Mouse (Mus musculus) ovary, postnatal 14 days (tissue): ENCODE data around the gene Stk39.

ENCODE experiments used
- DNase-seq: peaks from one replicate; pipeline ENCODE4 v3.0.0; 2022; ENCODE audit warnings: low spot score

Gene Stk39

GRCm38 (mm10) chr2:68458115-68458514 lies 14.0 kb downstream of the Stk39 start:
- DNase-seq = no peak

DNA sequence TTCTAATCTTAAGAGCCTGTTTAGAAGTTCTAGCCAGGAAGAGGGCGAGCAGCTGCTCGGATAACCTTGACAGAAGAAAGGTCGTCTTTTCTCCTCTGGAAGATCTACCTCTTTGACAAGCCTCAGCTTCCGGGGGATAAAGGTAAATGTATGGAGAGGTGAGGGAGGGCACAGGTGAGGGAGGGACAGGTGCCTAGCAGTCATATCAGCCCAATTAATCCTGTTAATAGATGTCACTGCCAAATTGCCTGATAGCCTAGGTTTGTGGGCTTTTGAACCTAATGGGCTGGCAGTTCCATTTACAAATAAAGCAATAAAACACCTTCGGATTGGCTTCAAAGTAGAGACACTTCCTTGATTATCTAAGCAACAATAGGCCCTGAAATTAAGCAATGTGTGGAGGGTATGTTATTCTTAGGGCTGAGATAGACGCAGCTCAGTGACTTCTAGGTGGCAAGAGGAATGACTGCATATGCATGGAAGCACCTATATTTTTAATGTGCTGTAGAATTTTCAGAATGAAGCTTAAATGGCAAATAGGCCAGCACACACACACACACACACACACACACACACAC lies 14.5 kb downstream of the Stk39 start:
- no peak for DNase-seq

DNA sequence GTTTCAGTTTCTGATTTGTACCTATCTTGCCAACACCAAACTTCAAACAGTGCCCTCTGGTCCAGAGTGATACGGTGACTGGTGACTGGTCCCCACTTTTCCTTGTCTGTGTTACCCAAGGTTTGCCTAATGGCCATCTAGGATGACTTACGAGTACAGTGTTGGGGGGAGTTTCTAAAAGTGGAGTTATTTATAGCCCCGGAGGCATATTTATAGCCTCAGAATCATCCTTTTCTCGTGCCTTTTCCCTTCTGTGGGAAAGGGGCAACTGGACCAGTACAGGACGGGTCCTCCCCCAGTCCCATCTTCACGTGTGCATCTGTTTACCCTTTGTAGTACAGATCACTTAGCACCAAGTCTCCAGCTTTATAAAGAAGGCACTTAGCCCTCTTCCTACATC lies 15.2 kb downstream of the Stk39 start:
- no peak for DNase-seq

GRCm38 (mm10) chr2:68452379-68452778 lies 19.7 kb downstream of the Stk39 start:
- DNase-seq = no peak

DNA sequence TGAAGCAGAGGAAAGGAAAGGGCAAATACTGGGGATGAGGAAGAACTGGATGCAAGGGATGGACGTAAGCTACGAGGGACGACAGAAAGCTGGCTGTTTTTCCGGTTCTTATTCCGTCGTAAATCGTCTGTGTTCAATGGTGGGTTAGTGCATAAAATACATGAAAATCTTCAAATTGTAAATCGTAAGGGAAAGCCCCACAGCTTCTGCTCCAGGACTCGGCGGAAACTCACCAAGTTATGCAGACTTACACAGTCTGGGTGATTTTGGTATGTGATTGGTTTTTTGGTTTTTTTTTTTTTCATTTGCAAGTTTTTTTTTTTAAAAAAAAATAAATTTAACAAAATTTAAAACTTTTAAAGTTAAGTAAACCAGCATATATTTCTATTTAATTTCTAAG lies 24.0 kb downstream of the Stk39 start:
- no peak for DNase-seq

- no peak for DNase-seq
Observed at GRCm38 (mm10) chr2:68443141-68443540, 28.9 kb downstream of the Stk39 start.

GRCm38 (mm10) chr2:68442113-68442717 lies 29.9 kb downstream of the Stk39 start:
- DNase-seq = no peak

DNA sequence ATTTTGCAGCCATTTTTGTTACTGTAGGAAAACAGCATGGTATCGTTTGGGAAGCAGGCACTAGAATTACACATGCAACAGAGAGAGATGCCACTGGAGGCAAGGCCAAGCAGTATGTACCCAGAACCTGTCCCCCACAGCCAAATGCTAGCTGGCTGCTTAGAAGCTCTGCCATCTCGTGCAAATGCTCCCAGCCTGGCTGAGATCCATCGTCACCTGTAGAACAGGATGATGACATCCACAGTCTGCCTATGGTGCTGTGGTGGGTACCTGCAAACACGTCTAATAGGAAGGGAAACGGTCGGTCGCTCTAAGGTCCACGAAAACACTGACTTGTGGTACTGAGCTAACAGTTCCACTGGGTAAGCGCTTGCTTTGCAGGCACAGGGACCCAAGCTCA lies 32.5 kb downstream of the Stk39 start:
- no peak for DNase-seq

DNA sequence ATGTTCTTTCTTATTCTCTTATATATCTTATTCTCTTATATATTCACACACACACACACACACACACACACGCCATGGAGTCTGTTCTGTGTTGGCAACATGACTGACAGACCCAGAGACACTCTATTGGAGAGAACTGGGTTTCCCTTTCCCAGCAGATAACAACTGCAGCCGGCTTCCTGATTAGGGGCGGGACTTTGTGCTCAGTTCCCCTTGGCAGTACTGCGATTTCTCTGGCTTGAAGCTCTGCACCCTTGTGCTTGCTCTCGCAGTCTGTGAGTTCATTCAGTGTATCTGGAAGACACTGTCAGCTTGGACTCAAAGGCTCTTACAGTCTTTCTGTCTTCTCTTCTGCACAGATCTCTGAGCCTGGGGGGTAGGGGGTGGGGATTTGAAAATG lies 34.1 kb downstream of the Stk39 start:
- DNase-seq = no peak

DNA sequence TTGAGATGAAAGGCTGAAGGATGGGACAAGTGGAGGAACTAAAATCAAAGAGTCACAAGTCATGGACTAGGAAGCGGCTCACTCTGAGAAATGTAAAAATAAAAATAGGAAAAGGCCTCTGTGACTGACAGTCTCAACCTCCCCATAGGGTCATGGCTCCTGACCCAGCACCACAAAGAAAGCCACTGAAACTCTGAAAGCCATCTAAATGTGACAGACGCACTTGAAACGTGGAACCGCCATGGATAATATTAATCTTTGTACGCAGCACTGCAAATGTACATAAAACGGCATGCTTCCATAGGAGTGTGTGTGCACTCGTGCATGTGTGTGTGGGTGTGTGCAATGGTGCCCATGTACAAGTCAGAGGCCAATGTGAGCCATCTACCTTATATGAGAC lies 34.9 kb downstream of the Stk39 start:
- DNase-seq = no peak

DNA sequence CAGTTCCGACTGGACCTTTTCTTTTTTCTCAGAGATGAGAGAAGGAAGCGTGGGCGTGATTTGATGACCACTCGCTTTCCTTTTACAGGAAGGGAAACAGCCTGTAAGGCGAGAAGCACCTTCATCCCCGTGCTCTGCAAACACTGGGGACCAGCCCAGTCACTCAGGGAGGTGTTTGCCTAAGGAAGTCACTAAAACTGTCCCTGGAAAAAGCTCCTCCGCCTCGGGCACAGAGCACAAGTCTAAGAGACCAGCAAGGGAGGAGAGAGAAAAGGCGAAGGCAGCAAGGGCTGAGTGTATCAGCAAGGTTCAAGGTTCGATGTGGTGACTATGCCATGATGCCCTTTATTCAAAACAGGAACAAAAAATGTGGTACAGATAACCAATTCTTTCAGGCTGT lies 35.8 kb downstream of the Stk39 start:
- DNase-seq = no peak

DNA sequence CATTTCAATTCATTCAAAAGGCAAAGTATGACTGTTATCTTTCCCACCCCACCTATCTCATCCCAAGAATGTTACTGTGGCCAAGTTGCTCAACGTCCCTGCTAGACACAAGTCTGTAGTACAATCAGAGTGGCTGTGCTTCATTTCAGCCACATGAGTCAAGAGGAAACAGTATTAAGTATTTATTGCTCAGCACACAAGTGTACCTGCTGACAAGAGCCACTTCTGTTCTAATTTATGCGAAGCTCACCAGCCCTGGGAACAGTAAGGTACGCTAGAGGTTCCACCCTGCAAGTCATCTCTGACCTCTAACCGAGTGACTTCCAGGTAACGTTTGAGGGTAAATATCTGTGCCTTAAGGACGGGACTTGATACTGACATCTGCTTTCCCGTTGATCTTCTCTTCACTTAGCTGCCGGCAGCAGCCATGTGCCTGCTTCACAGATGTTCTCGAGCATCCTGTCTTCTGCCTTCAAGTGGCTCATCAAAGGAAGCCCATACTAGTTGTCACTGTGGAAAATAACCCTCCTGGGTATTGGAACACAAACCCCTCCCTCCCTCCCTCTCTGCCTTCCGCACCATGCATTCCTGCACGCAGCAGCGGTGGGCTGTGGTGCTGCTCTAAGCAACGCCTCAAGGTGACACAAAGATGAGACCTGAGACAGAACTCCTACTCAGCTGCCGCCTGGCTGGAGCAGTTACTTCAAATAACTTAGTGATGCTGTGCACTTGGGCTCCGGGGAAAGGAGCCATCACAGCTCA lies 36.4 kb downstream of the Stk39 start:
- DNase-seq = no peak

- no peak for DNase-seq
Observed at GRCm38 (mm10) chr2:68434997-68435396, 37.1 kb downstream of the Stk39 start.

DNA sequence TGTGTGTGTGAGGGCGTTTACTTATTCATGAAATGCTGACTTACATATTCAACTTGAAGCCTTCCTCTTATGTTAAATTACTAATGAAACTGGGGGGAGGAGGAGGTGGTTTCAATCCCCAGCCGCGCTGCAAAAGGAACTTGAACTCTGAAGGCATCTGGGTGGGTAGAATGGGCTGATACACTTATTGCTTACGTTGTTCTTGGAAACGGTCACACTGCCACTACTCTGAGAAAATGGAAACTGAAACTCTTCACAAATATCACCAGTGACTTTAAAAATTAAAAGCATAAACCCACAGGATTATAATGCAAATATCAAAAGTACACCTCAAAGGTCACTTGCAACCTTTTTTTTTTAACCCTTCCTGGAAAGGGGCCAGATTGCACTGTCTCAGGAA lies 37.5 kb downstream of the Stk39 start:
- no peak for DNase-seq

GRCm38 (mm10) chr2:68433736-68434312 lies 38.2 kb downstream of the Stk39 start:
- no peak for DNase-seq

- DNase-seq = no peak
Observed at GRCm38 (mm10) chr2:68432834-68433233, 39.2 kb downstream of the Stk39 start.

DNA sequence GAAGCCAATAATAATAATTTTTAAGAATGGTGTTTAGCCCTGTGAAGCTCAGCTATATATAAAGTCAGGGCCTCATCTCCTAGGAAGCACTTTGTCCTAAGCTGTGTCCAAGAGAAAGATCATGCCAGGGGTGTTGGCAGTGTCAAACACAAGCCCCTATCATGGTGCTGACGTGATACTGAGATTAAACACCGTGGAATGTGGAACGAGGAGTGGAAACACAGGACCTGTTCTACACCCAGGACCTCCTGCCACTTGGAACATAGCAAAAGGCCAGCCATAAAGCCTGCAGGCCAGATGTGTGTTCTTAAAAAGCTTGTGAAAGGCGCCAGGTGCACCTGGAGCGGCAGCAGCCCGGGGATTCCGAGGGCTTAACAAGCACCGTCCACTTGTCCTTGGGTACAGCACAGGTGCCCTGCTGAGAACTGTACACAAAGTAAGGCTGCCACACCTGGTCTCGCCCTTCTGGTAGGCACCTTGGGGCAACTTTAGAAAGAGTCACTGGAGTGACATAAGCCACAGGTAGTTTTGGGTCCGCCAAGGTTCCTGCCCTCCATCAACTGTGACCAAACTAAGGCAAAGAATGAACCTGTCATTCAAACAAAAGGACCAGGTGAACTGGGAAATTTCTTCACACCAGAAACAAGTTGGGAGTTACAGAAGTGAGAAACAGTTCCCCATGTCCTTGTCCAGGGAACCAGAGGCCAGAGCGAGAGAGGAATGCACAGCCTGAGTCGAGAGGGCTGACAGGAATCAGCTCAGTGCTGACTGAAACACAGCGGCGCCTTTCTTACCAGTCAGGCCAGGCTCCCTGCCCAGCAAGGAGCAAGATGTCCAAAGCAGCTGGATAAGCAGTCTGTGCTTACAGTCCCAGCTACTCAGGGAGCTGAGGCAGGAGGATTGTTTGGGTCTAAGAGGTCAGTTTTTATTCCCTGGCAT lies 40.8 kb downstream of the Stk39 start:
- DNase-seq = no peak

GRCm38 (mm10) chr2:68430493-68430892 lies 41.6 kb downstream of the Stk39 start:
- DNase-seq = no peak

- DNase-seq = no peak
Observed at GRCm38 (mm10) chr2:68429436-68429835, 42.6 kb downstream of the Stk39 start.

DNA sequence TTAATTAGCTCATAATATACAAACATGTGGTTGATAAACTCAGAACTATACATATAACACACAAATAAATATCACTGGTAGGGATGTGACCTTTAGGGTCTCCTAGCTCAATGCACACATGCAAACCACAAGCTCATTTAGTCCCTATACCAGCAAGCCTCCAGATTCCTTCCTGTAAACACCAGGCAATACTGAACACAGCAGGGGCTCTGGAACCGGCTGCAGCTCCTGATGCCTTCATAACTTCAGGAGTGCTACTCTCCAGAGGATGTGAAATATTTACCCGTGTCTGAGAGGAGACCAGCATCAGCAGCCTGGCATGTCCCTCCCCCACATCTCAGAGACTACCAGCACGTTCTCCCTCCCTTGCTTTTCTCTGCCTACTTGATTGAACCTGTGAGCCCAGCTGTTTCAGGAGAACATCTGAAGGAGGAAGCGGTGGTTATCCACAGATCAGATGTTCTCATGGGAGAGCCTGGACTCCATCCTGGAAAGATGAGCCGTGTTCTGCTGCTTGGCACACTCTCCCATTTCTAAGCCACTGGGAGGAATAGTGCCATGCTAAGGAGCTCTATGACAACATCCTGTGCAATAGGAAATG lies 45.0 kb downstream of the Stk39 start:
- DNase-seq = no peak

- DNase-seq = no peak
Observed at GRCm38 (mm10) chr2:68426074-68426473, 46.0 kb downstream of the Stk39 start.

DNA sequence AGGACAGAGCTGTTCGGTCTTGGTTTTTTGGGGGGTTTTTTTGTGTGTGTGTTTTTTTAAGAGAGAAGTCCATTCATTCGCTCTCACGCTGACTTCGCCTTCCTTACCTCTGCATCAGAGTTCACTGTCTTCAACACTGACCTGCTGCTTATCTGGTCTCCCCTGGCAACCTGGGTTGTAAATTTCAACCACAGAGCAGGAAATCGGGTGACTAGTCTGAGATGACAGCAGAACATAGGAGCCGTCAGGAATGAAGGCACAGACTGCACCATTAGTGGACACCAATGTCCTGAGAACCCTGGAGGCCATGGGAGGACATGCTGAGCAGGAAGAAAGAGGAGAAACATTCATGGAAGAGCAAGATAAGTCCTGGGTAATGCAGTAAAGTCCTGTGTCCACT lies 51.1 kb downstream of the Stk39 start:
- DNase-seq = no peak
